Mouse (Mus musculus) liver, embryonic 16.5 days (tissue): ENCODE results near the gene Krtap4-2. TPM values are rescaled to one million over a fixed set of nuclear protein-coding genes. Genes with fewer than 3 reads are reported as not detected.
"Not testable (repeated sequence)": the region's sequence is repeated elsewhere in the genome, so short reads cannot be mapped to it uniquely, and the experiment has no call there.

ENCODE experiments used
- ATAC-seq: fragments of 200-750 bp; cut with Nextera tagmentation; 2 replicates; pipeline ENCODE4 v1.8.0; 2017; ENCODE audit warnings: low read depth, mild to moderate bottlenecking, moderate number of reproducible peaks, moderate library complexity
- H3K27ac ChIP-seq: fragments of 300-500 bp; sonication (generic); 2 replicates; pipeline ENCODE4 v1.5.1; 2014; ENCODE audit warnings: mild to moderate bottlenecking, low read length
- H3K27me3 ChIP-seq: fragments of 300-500 bp; sonication (generic); 2 replicates; pipeline ENCODE4 v1.6.1; 2014; ENCODE audit warnings: low read depth, low read length, mixed read lengths; ENCODE audit not compliant: control insufficient read depth, insufficient read depth
- H3K36me3 ChIP-seq: fragments of 300-500 bp; sonication (generic); 2 replicates; pipeline ENCODE4 v1.6.1; 2014; ENCODE audit warnings: mild to moderate bottlenecking; ENCODE audit not compliant: control insufficient read depth, insufficient read depth
- H3K4me1 ChIP-seq: fragments of 300-500 bp; sonication (generic); 2 replicates; pipeline ENCODE4 v1.6.1; 2014; ENCODE audit warnings: low read depth, low read length, mixed read lengths; ENCODE audit not compliant: control insufficient read depth
- H3K4me2 ChIP-seq: fragments of 300-500 bp; sonication (generic); 2 replicates; pipeline ENCODE4 v1.6.1; 2014; ENCODE audit warnings: low read depth, low read length, mixed read lengths
- H3K4me3 ChIP-seq: fragments of 300-500 bp; sonication (generic); 2 replicates; pipeline ENCODE4 v1.5.1; 2014; ENCODE audit warnings: low read depth, mild to moderate bottlenecking, low read length
- H3K9ac ChIP-seq: fragments of 300-500 bp; sonication (generic); 2 replicates; pipeline ENCODE4 v1.6.1; 2014; ENCODE audit warnings: low read depth, low read length
- H3K9me3 ChIP-seq: fragments of 300-500 bp; sonication (generic); replicated peaks from 2 replicates; pipeline ENCODE4 v1.6.1; 2016; ENCODE audit warnings: low read length; ENCODE audit not compliant: control insufficient read depth
- WGBS: fragments of 180-500 bp; shearing (Covaris S2); extraction: QIAGEN DNeasy Blood & Tissue Kit; methylation state at CpG from one replicate; pipeline ENCODE4 v1.1.7; 2014; ENCODE audit not compliant: insufficient replicate concordance; 5-methylcytosine and 5-hydroxymethylcytosine counted together
- polyA plus RNA-seq: library from polyadenylated mRNA; unstranded; fragments of >200 nt; fragmentation: Nextera tagmentation; extraction: Ambion mirVana; gene quantifications from 2 replicates; pipeline ENCODE4 v1.2.1, GENCODE M21; 2015

Krtap4-2 gene
- polyA plus RNA-seq, 1 experiment from 2014 or later: not detected

- Histone ChIP-seq H3K4me1 (no peaks in the 10 kb centered on the region), H3K9ac (no peak overlapping the region), H3K9me3 (no peaks in the 10 kb centered on the region), H3K36me3 (no peaks in the 10 kb centered on the region), H3K4me3 (no peak overlapping the region), H3K27ac (no peak overlapping the region), H3K27me3 (no peaks in the 10 kb centered on the region), H3K4me2 (no peak overlapping the region)
- ATAC-seq: no peak
- 51% methylated on average over 3 of the region's 3 CpGs for WGBS
Measured at GRCm38 (mm10) chr11:99644351-99644750, 9.5 kb upstream of the Krtap4-2 start.

- not testable (repeated sequence) for H3K9me3 ChIP-seq, H3K9ac ChIP-seq, H3K27me3 ChIP-seq, H3K4me2 ChIP-seq, H3K4me1 ChIP-seq, H3K36me3 ChIP-seq, H3K27ac ChIP-seq, H3K4me3 ChIP-seq, ATAC-seq
- 67% methylated on average over 9 of the region's 9 CpGs for WGBS
Measured at GRCm38 (mm10) chr11:99643635-99644139, 8.8 kb upstream of the Krtap4-2 start, which contains the start of gene Krtap4-7. Gene Krtap4-7 (minus strand): TSS chr11:99644089.

- no peak for ATAC-seq
Measured at GRCm38 (mm10) chr11:99640926-99641325, 6.0 kb upstream of the Krtap4-2 start.

GRCm38 (mm10) chr11:99637086-99637485 is 2.2 kb upstream of the Krtap4-2 start:
- Histone ChIP-seq H3K4me3 (no peak overlapping the region), H3K27me3 (no peaks in the 10 kb centered on the region), H3K4me2 (no peak overlapping the region), H3K4me1 (no peaks in the 10 kb centered on the region), H3K36me3 (no peaks in the 10 kb centered on the region), H3K9ac (no peak overlapping the region), H3K27ac (no peak overlapping the region), H3K9me3 (no peaks in the 10 kb centered on the region)
- 66% methylated on average over 1 of the region's 1 CpGs for WGBS
- no peak for ATAC-seq

More at GRCm38 (mm10) chr11:99640926-99641325, 6.0 kb upstream of the Krtap4-2 start:
- Histone ChIP-seq H3K36me3 (no peaks in the 10 kb centered on the region), H3K9ac (no peak overlapping the region), H3K27ac (no peak overlapping the region), H3K27me3 (no peaks in the 10 kb centered on the region), H3K4me1 (no peaks in the 10 kb centered on the region), H3K4me2 (no peak overlapping the region), H3K9me3 (no peaks in the 10 kb centered on the region), H3K4me3 (no peak overlapping the region)
- 18% methylated on average over 1 of the region's 1 CpGs for WGBS

- H3K27ac ChIP-seq: no peak overlapping the region
- no peak overlapping the region for H3K9ac ChIP-seq
- ATAC-seq: no peak
- 27% methylated on average over 2 of the region's 2 CpGs for WGBS
- no peaks in the 10 kb centered on the region for H3K4me1 ChIP-seq
- H3K4me2 ChIP-seq: no peak overlapping the region
- H3K27me3 ChIP-seq: no peaks in the 10 kb centered on the region
- H3K36me3 ChIP-seq: no peaks in the 10 kb centered on the region
- H3K9me3 ChIP-seq: no peaks in the 10 kb centered on the region
- no peak overlapping the region for H3K4me3 ChIP-seq
Measured at GRCm38 (mm10) chr11:99633293-99633692, 1.6 kb downstream of the Krtap4-2 start.

- no peaks in the 10 kb centered on the region for H3K36me3 ChIP-seq
- WGBS: 40% methylated on average over 3 of the region's 3 CpGs
- no peaks in the 10 kb centered on the region for H3K9me3 ChIP-seq
- ATAC-seq: no peak
- no peak overlapping the region for H3K4me3 ChIP-seq
- H3K27me3 ChIP-seq: no peaks in the 10 kb centered on the region
- H3K4me2 ChIP-seq: no peak overlapping the region
- no peaks in the 10 kb centered on the region for H3K4me1 ChIP-seq
- H3K27ac ChIP-seq: no peak overlapping the region
- H3K9ac ChIP-seq: no peak overlapping the region
Measured at GRCm38 (mm10) chr11:99630890-99631289, 4.0 kb downstream of the Krtap4-2 start.

GRCm38 (mm10) chr11:99628138-99628537 is 6.7 kb downstream of the Krtap4-2 start, which contains the start of gene Krtap4-1:
Gene Krtap4-1 (minus strand): TSS chr11:99628238.
- no peak for ATAC-seq

GRCm38 (mm10) chr11:99620335-99620734 is 14.5 kb downstream of the Krtap4-2 start, which contains the start of gene Gm11562:
Gene Gm11562 (minus strand): TSS chr11:99620435.
- Histone ChIP-seq H3K9me3 (no peaks in the 10 kb centered on the region), H3K9ac (no peak within 1 kb of the TSS), H3K4me2 (no peak within 1 kb of the TSS), H3K4me3 (no peak within 1 kb of the TSS), H3K27me3 (no peaks in the 10 kb centered on the region), H3K27ac (no peak within 1 kb of the TSS), H3K4me1 (no peaks in the 10 kb centered on the region), H3K36me3 (no peaks in the 10 kb centered on the region)
- ATAC-seq: no peak
- 55% methylated on average over 2 of the region's 2 CpGs for WGBS

More at GRCm38 (mm10) chr11:99628138-99628537, 6.7 kb downstream of the Krtap4-2 start, which contains the start of gene Krtap4-1:
- Histone ChIP-seq H3K27ac (no peak within 1 kb of the TSS), H3K4me3 (no peak within 1 kb of the TSS), H3K27me3 (no peaks in the 10 kb centered on the region), H3K9ac (no peak within 1 kb of the TSS), H3K4me2 (no peak within 1 kb of the TSS), H3K36me3 (no peaks in the 10 kb centered on the region), H3K9me3 (no peaks in the 10 kb centered on the region), H3K4me1 (no peaks in the 10 kb centered on the region)
- WGBS: 56% methylated on average over 4 of the region's 4 CpGs

GRCm38 (mm10) chr11:99614796-99615363 is 20.0 kb downstream of the Krtap4-2 start, which contains the start of gene Krtap2-4:
Gene Krtap2-4 (minus strand): TSS chr11:99614846.
- no peak within 1 kb of the TSS for H3K4me2 ChIP-seq
- no peak within 1 kb of the TSS for H3K9ac ChIP-seq
- H3K27me3 ChIP-seq: no peaks in the 10 kb centered on the region
- H3K4me1 ChIP-seq: no peaks in the 10 kb centered on the region
- no peak within 1 kb of the TSS for H3K27ac ChIP-seq
- WGBS: 35% methylated on average over 3 of the region's 3 CpGs
- H3K4me3 ChIP-seq: no peak within 1 kb of the TSS
- H3K9me3 ChIP-seq: no peaks in the 10 kb centered on the region
- no peaks in the 10 kb centered on the region for H3K36me3 ChIP-seq
- ATAC-seq: no peak
